8 mouse cellular contexts compared by ENCODE assay signal in the genomic region with DNA sequence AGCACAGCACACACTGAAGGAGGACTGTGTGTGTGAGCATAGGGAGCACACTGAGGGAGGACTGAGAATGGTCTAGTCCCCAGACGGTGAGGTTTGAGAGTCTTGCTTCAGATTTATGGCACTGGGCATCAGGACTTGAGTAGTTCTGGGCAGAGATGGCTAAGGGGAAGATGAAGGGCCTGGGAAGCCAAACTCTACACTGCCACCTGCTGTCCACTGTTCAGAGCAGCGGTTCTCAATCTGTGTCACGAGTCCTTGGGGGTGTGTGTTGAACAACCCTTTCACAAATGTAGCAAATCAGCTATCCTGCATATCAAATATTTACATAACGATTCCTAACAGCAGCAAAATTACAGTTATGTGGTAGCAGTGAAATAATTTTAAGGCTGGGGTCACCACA. TPM values are rescaled to one million over a fixed set of nuclear protein-coding genes. Genes with fewer than 3 reads are reported as not detected.
DNase-seq lines count a peak whose midpoint lies in the region; ATAC-seq lines count a peak whose summit lies in the region.
"Had no signal": no experiment of that assay in that cellular context is flagged by ENCODE, and none has a peak within 500 bp of the region (broad histone marks: within the 10 kb centered on the region; RNA-seq: fewer than 3 reads in every experiment).

No protein-coding gene starts in this region.

- no peaks in the 10 kb centered on the region for H3K27me3 ChIP-seq in hindbrain, embryonic 14.5 days (ENCODE audit: control insufficient read depth, insufficient read depth, low read length)
- H3K27me3 ChIP-seq in liver, embryonic 13.5 days = no peaks in the 10 kb centered on the region
- H3K27me3 ChIP-seq: neural tube, embryonic 13.5 days had no signal

- H3K36me3 ChIP-seq in hindbrain, embryonic 14.5 days (replicated peaks; ENCODE audit: control insufficient read depth, insufficient read depth) = peaks cover 62% of the 10 kb centered on the region
- H3K36me3 ChIP-seq in liver, embryonic 13.5 days = peaks cover 58% of the 10 kb centered on the region

- H3K4me2 ChIP-seq in hindbrain, embryonic 14.5 days (replicated peaks) = no peak overlapping the region
- no peak overlapping the region for H3K4me2 ChIP-seq in liver, embryonic 13.5 days
- H3K4me2 ChIP-seq: neural tube, embryonic 13.5 days had no signal

- DNase-seq in ovary, postnatal 36 days (ENCODE audit: low spot score) = peak; percentile 53
- no peak for DNase-seq in ovary, adult 18-20 months (ENCODE audit: low spot score)
- DNase-seq in adrenal gland, adult 18-20 months (ENCODE audit: low spot score in 2 of 2) = peak; percentile 62 to 64
- DNase-seq in embryo, embryonic 10.5 days (ENCODE audit: low spot score) = peak; percentile 83
- DNase-seq in hindbrain, embryonic 14.5 days (ENCODE audit: low spot score) = peak; percentile 78
- peak; percentile 26 for DNase-seq in liver, embryonic 13.5 days
- peak; percentile 73 to 76 for DNase-seq in right cerebral cortex, adult 2 months (ENCODE audit: low spot score in 2 of 2)

- 31% methylated on average over 4 of the region's 4 CpGs for WGBS in hindbrain, embryonic 14.5 days
- WGBS in liver, embryonic 13.5 days (ENCODE audit: insufficient replicate concordance) = 27% methylated on average over 4 of the region's 4 CpGs

- H3K9me3 ChIP-seq in hindbrain, embryonic 14.5 days (ENCODE audit: control insufficient read depth, low read length) = no peaks in the 10 kb centered on the region
- no peaks in the 10 kb centered on the region for H3K9me3 ChIP-seq in liver, embryonic 13.5 days (replicated peaks)
- H3K9me3 ChIP-seq: neural tube, embryonic 13.5 days had no signal

- ATAC-seq in hindbrain, embryonic 14.5 days (ENCODE audit: low FRiP score) = no peak
- no peak for ATAC-seq in liver, embryonic 13.5 days (ENCODE audit: low read depth)

- H3K4me1 ChIP-seq in hindbrain, embryonic 14.5 days (replicated peaks; ENCODE audit: control insufficient read depth, insufficient read depth, low read length) = peaks cover 13% of the 10 kb centered on the region
- peaks cover 18% of the 10 kb centered on the region for H3K4me1 ChIP-seq in liver, embryonic 13.5 days (replicated peaks)

- no peak overlapping the region for H3K4me3 ChIP-seq in hindbrain, embryonic 14.5 days (replicated peaks; ENCODE audit: low read length)
- no peak overlapping the region for H3K4me3 ChIP-seq in liver, embryonic 13.5 days (replicated peaks)
- H3K4me3 ChIP-seq: neural tube, embryonic 13.5 days had no signal

- no peak overlapping the region for H3K27ac ChIP-seq in hindbrain, embryonic 14.5 days
- no peak overlapping the region for H3K27ac ChIP-seq in liver, embryonic 13.5 days
- H3K27ac ChIP-seq: neural tube, embryonic 13.5 days had no signal

- no peak overlapping the region for H3K9ac ChIP-seq in hindbrain, embryonic 14.5 days
- H3K9ac ChIP-seq in liver, embryonic 13.5 days = no peak overlapping the region
- H3K9ac ChIP-seq: neural tube, embryonic 13.5 days had no signal

RNA-seq across cellular contexts. Expression of a gene that starts 5.7 kb away (rescaled TPM):
- total RNA-seq in adrenal gland, adult 18-20 months (2021) = 100 to 1,000 TPM; 275 to 312 TPM
- 17.3 and 22.0 TPM in 2 replicates for polyA plus RNA-seq in hindbrain, embryonic 14.5 days (2014; fragmentation: Nextera tagmentation; extraction: Ambion mirVana)
- polyA plus RNA-seq in liver, embryonic 13.5 days (2015; fragmentation: Nextera tagmentation; extraction: Ambion mirVana) = 17.5 and 18.6 TPM in 2 replicates

RNA-seq across cellular contexts. Expression of a gene that starts 21.0 kb away (rescaled TPM):
- 10 to 100 TPM; 17.9 to 21.4 TPM for total RNA-seq in adrenal gland, adult 18-20 months (2021)
- polyA plus RNA-seq in hindbrain, embryonic 14.5 days (2014; fragmentation: Nextera tagmentation; extraction: Ambion mirVana) = 13.5 and 15.8 TPM in 2 replicates
- polyA plus RNA-seq in liver, embryonic 13.5 days (2015; fragmentation: Nextera tagmentation; extraction: Ambion mirVana) = 16.6 and 18.9 TPM in 2 replicates
